Mouse (Mus musculus) kidney, embryonic 14.5 days (tissue): ENCODE results near the gene Ablim1. TPM values are rescaled to one million over a fixed set of nuclear protein-coding genes. Genes with fewer than 3 reads are reported as not detected.
A peak's percentile ranks its signal among the peaks of the same experiment; 100 is the strongest.

Source experiments
- ATAC-seq: fragments of 200-750 bp; cut with Nextera tagmentation; 2 replicates; pipeline ENCODE4 v1.8.0; 2017; ENCODE audit warnings: moderate number of reproducible peaks, mild to moderate bottlenecking, moderate TSS enrichment, moderate library complexity; ENCODE audit not compliant: low FRiP score, low TSS enrichment
- H3K27ac ChIP-seq: fragments of 300-500 bp; sonication (generic); 2 replicates; pipeline ENCODE4 v1.5.1; 2014; ENCODE audit warnings: low read depth, mild to moderate bottlenecking, low read length, moderate library complexity, mixed read lengths
- H3K27me3 ChIP-seq: fragments of 300-500 bp; sonication (generic); 2 replicates; pipeline ENCODE4 v1.6.1; 2014; ENCODE audit warnings: mild to moderate bottlenecking, low read length; ENCODE audit not compliant: control insufficient read depth, insufficient read depth
- H3K36me3 ChIP-seq: fragments of 300-500 bp; sonication (generic); 2 replicates; pipeline ENCODE4 v1.6.1; 2014; ENCODE audit warnings: low read length, mixed read lengths; ENCODE audit not compliant: control insufficient read depth, insufficient read depth
- H3K4me1 ChIP-seq: fragments of 300-500 bp; sonication (generic); 2 replicates; pipeline ENCODE4 v1.6.1; 2014; ENCODE audit warnings: low read length, mixed read lengths; ENCODE audit not compliant: control insufficient read depth, insufficient read depth
- H3K4me2 ChIP-seq: fragments of 300-500 bp; sonication (generic); replicated peaks from 2 replicates; pipeline ENCODE4 v1.6.1; 2014; ENCODE audit warnings: low read depth, mild to moderate bottlenecking, low read length
- H3K4me3 ChIP-seq: fragments of 300-500 bp; sonication (generic); 2 replicates; pipeline ENCODE4 v1.5.1; 2014; ENCODE audit warnings: mild to moderate bottlenecking, low read length
- H3K9ac ChIP-seq: fragments of 300-500 bp; sonication (generic); 2 replicates; pipeline ENCODE4 v1.6.1; 2014; ENCODE audit warnings: low read depth, mild to moderate bottlenecking, low read length, moderate library complexity
- H3K9me3 ChIP-seq: fragments of 300-500 bp; sonication (generic); 2 replicates; pipeline ENCODE4 v1.6.1; 2016; ENCODE audit warnings: low read length; ENCODE audit not compliant: control insufficient read depth
- WGBS: fragments of 180-500 bp; shearing (Covaris S2); extraction: QIAGEN DNeasy Blood & Tissue Kit; methylation state at CpG from one replicate; pipeline ENCODE4 v1.1.7; 2014; 5-methylcytosine and 5-hydroxymethylcytosine counted together
- polyA plus RNA-seq: library from polyadenylated mRNA; unstranded; fragments of >200 nt; fragmentation: Nextera tagmentation; extraction: Ambion mirVana; gene quantifications from 2 replicates; pipeline ENCODE4 v1.2.1, GENCODE M21; 2014

Ablim1 gene
- polyA plus RNA-seq, 1 experiment from 2014 or later = 36.0 TPM

DNA sequence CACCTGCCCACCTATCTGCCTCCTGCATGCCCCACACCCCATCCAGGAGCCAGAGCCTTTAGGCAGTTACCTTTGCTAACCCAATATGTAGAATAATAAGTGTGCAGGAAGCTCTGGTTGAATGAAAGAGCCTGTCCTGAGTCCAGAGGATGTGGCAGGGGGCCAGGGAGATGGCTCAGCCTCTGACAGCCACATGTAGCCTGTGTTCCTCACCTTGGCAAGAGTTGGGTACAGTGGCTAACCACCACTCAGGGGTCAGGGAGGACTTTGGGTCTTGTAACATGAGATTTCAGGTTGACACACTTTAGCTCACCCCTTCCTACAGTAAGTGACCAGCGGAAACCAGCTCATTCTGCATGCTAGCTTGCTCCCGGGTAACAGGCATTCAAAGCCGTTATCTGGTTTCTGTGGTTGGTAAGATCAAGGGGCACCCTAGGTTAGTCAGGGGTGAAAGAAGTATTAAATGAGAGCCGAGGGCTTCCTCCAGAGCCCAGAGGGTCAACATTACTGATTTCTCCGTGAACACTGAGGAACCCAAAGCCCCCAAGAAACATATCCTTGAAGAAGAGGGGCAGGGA is 210.5 kb downstream of the Ablim1 start:
- 38% methylated on average over 5 of the region's 5 CpGs for WGBS
- peak overlapping the region; percentile 76 for H3K27ac ChIP-seq

DNA sequence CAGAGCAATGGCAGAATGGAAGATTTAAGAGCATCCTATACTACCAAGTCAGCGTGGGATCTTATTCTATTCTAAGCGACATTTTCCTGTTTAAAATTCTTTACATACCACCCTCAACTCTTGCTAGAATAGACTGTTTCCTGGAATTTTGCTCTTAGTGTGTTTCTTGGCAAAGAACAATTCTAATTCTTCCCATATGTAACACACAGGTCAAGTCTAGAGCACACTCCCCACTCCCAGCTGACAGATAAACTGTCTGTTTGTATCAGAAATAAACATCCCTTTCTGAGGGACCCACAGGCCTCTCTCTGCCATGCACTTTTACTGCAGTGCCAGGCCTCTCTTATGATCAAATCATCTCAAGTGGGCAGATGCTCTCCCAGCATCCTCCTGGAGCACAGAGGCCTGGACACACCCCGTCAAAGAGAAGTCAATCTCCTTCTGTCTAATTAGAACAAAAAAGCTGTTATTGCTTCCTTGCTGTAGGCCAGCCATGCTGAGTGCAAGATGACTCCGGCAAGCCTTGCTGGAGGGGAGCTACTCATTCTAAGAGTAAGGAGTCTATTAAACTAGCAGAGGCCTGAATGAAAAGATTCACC is 211.3 kb downstream of the Ablim1 start:
- H3K27me3 ChIP-seq = no peaks in the 10 kb centered on the region
- H3K27ac ChIP-seq = peak overlapping the region; percentile 76
- 53% methylated on average over 4 of the region's 4 CpGs for WGBS
- no peaks in the 10 kb centered on the region for H3K36me3 ChIP-seq
- ATAC-seq = 0 out of 2 replicates have a peak, but pooled peaks have one; percentile 33
- H3K9ac ChIP-seq = no peak overlapping the region
- peaks cover 28% of the 10 kb centered on the region for H3K4me1 ChIP-seq
- no peaks in the 10 kb centered on the region for H3K9me3 ChIP-seq
- no peak overlapping the region for H3K4me3 ChIP-seq
- H3K4me2 ChIP-seq = no peak overlapping the region

More for the DNA sequence above, 210.5 kb downstream of the Ablim1 start:
- no peaks in the 10 kb centered on the region for H3K27me3 ChIP-seq
- peaks cover 24% of the 10 kb centered on the region for H3K4me1 ChIP-seq
- no peak overlapping the region for H3K9ac ChIP-seq
- no peaks in the 10 kb centered on the region for H3K36me3 ChIP-seq
- no peaks in the 10 kb centered on the region for H3K9me3 ChIP-seq
- no peak overlapping the region for H3K4me2 ChIP-seq
- ATAC-seq = no peak
- H3K4me3 ChIP-seq = no peak overlapping the region

DNA sequence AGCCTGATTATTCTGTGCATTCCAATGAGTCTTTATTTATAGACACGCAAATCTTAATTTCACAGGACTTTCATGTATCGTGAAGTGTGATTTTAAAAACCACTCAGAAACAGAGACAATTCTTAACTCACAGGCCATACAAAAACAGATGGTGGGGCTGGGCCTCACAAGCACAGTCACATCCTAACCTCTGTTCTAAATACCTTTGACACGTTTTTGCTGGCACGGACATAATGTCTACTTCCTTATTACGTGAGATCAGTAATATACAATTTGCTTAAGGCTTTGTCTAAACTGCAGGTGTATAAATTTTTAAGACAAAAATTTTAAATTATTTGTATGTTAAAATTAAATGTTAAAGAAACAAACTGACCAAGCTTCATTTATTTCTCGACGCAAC is 212.7 kb downstream of the Ablim1 start:
- no peaks in the 10 kb centered on the region for H3K36me3 ChIP-seq
- no peak overlapping the region for H3K4me3 ChIP-seq
- no peak for ATAC-seq
- no peak overlapping the region for H3K4me2 ChIP-seq
- H3K9ac ChIP-seq = no peak overlapping the region
- peaks cover 28% of the 10 kb centered on the region for H3K4me1 ChIP-seq
- WGBS = 77% methylated on average over 7 of the region's 7 CpGs
- H3K27me3 ChIP-seq = no peaks in the 10 kb centered on the region
- H3K27ac ChIP-seq = no peak overlapping the region
- H3K9me3 ChIP-seq = no peaks in the 10 kb centered on the region

DNA sequence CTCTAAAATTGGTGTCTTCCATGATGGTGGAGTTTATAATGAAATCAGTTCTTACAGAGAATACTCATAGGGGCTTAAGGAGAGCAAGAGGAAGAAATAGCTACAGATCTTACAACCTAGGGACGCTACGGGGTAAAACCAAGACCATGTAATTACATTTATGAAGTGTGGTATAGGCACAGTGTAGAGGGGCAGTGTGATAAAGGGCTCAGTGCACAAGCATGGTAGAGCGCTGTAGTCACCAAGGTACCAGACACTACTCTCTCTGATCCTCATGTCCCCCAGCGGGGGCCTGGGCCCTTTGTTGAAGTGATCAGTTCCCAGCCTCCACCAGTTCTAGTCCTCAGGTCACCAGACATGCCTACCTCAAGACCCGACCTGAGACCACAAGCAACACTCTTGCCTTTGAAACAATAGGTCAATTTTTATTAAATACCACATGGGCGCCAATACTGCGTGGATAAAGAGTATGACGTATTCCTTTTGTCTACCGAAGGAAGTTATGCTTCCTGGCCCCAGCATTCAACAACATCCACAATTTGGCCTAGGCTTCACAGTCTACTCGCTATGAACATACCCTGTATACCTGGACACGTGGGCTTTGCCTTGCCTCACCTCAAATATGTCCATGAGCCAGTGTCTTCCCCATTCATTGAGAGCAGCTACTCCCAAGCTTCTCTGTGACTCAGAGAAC is 213.8 kb downstream of the Ablim1 start:
- ATAC-seq = no peak

DNA sequence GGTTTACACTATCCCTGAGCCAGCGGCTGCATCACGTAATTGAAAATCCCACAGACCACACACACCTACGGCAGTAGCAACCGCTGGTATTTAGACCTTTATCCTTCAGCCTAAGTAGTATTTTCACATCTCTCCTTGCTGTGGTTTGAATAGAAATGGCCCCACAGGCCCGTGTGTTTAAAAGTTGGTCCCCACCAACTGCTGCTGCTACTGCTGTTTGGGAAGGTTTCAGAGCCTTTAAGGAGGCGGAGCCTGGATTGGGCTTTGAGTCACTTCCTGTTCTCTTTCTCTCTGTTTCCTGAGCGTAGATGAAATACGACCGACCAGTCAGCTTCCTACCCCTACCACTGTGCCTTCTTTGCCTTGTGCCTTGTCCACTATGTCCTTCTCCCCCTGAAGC is 214.7 kb downstream of the Ablim1 start:
- ATAC-seq = no peak
- 90% methylated on average over 9 of the region's 9 CpGs for WGBS
- H3K4me3 ChIP-seq = no peak overlapping the region
- no peaks in the 10 kb centered on the region for H3K9me3 ChIP-seq
- peaks cover 24% of the 10 kb centered on the region for H3K4me1 ChIP-seq
- H3K36me3 ChIP-seq = no peaks in the 10 kb centered on the region
- no peak overlapping the region for H3K27ac ChIP-seq
- H3K9ac ChIP-seq = no peak overlapping the region
- no peak overlapping the region for H3K4me2 ChIP-seq
- no peaks in the 10 kb centered on the region for H3K27me3 ChIP-seq

More for the DNA sequence above, 213.8 kb downstream of the Ablim1 start:
- H3K4me3 ChIP-seq = no peak overlapping the region
- H3K9ac ChIP-seq = no peak overlapping the region
- no peaks in the 10 kb centered on the region for H3K9me3 ChIP-seq
- WGBS = 94% methylated on average over 11 of the region's 11 CpGs
- H3K27ac ChIP-seq = no peak overlapping the region
- no peaks in the 10 kb centered on the region for H3K27me3 ChIP-seq
- H3K4me1 ChIP-seq = peaks cover 24% of the 10 kb centered on the region
- H3K4me2 ChIP-seq = no peak overlapping the region
- H3K36me3 ChIP-seq = no peaks in the 10 kb centered on the region

DNA sequence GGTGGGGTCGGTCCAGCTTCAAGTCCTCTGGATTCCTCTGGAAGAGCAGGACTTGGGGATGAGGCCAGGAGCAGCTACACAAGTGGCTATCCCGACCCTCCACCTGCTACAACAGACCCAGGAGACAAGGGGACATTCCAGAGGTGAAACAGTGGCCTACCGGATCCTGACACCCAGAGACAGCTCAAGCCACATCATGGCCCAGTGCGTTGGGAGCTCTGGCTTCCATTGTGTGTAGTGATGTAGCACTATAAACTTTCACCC is 215.7 kb downstream of the Ablim1 start:
- ATAC-seq = no peak
- WGBS = 79% methylated on average over 4 of the region's 4 CpGs
- H3K36me3 ChIP-seq = no peaks in the 10 kb centered on the region
- peak overlapping the region; percentile 25; the same call in 1 of the 2 replicates for H3K27ac ChIP-seq
- no peak overlapping the region for H3K4me2 ChIP-seq
- no peaks in the 10 kb centered on the region for H3K9me3 ChIP-seq
- H3K9ac ChIP-seq = no peak overlapping the region
- H3K4me1 ChIP-seq = peaks cover 20% of the 10 kb centered on the region
- H3K4me3 ChIP-seq = no peak overlapping the region
- H3K27me3 ChIP-seq = no peaks in the 10 kb centered on the region

DNA sequence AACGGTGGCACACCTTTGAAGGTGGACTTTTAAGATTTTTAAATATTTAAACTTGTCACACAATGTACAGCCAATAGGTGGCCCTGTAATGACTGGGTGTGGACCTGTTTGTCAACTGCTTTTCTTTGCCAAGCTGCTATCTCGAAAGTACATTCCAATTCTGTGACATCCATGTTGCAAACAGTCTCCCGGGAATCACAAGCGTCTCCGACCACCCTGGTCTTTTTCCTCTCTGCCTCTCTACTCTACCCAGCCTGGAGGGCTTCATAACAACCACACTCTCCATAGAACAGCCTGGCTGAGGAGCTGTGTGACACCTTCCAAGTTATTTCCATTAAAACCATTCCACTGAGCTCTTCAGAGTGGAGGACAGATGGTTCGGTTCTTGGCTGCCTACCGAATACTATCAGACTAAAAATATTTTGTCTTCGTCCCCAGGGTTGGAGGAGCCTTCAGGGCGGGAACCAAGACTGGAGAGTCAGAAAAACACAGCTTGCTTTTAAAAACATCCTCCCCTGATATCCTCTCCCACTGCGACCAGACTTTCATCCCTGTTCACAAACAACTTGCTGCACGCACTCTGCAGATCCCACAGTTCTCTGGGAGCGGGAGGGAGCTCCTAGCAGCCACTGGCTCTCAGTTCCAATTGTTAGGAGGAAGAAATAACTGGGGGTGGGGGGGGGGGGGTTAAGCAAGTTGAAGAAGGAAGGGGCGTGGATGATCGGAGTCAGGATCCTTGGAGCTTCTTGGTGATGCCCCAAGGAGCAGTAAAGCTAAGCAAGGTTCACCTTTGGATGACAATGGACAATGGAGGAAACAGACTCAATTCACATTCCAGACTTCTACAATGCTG is 216.3 kb downstream of the Ablim1 start:
- Histone ChIP-seq H3K4me1 (peaks cover 14% of the 10 kb centered on the region; the same call in 1 of the 2 replicates), H3K9ac (no peak overlapping the region), H3K4me2 (no peak overlapping the region), H3K27ac (peak overlapping the region; percentile 25; the same call in 1 of the 2 replicates), H3K27me3 (no peaks in the 10 kb centered on the region), H3K4me3 (no peak overlapping the region), H3K36me3 (no peaks in the 10 kb centered on the region), H3K9me3 (no peaks in the 10 kb centered on the region)
- WGBS = 50% methylated on average over 14 of the region's 14 CpGs
- peak; percentile 54 for ATAC-seq

DNA sequence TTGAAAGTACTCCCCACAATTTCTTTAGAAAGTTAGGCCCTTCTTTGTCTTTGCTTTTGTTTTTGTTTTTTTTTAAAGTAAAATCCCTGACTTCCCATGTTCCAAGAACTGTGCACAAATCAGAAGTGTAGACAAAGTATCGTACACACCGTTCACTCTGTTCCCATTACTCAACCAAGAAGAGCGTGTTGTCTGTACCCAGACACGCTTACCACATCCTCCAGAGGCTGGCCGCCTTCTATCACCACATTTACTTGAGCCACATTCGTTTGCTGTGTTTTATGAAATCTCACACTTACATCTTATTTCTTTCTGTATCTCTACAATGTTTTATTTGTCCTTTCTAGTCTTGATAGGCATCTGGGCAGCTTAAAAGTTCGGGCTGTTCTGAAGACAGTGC is 219.4 kb downstream of the Ablim1 start:
- H3K36me3 ChIP-seq = no peaks in the 10 kb centered on the region
- WGBS = 84% methylated on average over 7 of the region's 7 CpGs
- H3K27ac ChIP-seq = no peak overlapping the region
- H3K4me1 ChIP-seq = peaks cover 12% of the 10 kb centered on the region; the same call in 1 of the 2 replicates
- H3K4me2 ChIP-seq = no peak overlapping the region
- no peak overlapping the region for H3K4me3 ChIP-seq
- H3K9ac ChIP-seq = no peak overlapping the region
- no peaks in the 10 kb centered on the region for H3K9me3 ChIP-seq
- ATAC-seq = no peak
- no peaks in the 10 kb centered on the region for H3K27me3 ChIP-seq

DNA sequence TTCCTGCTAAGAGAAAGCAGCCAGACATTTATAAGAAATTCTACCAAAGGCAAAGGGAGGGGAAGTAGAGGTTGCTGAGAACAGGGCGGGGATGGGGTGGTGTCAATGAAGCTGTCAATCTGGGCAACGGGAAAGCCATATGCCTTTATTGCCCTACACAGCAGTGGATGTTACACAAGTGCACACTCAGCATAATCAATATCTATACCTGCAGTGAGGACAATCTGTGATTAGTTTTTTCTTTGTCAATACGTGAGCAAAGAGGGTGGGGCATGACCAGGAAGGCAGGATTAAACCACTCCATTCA is 221.1 kb downstream of the Ablim1 start:
- H3K9me3 ChIP-seq = no peaks in the 10 kb centered on the region
- H3K27me3 ChIP-seq = no peaks in the 10 kb centered on the region
- no peaks in the 10 kb centered on the region for H3K36me3 ChIP-seq
- H3K4me3 ChIP-seq = no peak overlapping the region
- ATAC-seq = no peak
- no peak overlapping the region for H3K4me2 ChIP-seq
- WGBS = 67% methylated on average over 3 of the region's 3 CpGs
- H3K9ac ChIP-seq = no peak overlapping the region
- H3K4me1 ChIP-seq = no peaks in the 10 kb centered on the region; the same call in 1 of the 2 replicates
- no peak overlapping the region for H3K27ac ChIP-seq
